19 mouse cellular contexts compared by ENCODE assay signal in the genomic region with DNA sequence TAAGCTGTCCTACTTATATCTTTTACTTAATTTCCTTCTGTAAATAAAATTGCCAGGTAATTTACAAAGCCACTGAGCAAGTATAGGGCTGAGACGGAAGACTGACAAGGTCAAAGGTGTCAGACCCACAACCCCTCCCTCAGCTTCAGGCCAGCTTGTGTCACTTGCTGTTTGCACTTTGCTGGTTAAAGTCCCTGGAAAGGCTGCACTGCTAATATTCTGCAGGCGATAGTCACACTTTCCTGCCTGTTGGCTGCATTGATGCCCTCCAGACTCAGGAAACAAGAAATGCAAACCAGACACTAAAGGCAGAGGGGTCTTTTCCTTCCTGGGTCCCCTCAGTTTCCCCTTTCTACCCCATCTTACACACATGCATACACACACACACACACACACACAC. TPM values are rescaled to one million over a fixed set of nuclear protein-coding genes. Genes with fewer than 3 reads are reported as not detected.
DNase-seq lines count a peak whose midpoint lies in the region; ATAC-seq and TF ChIP-seq lines count a peak whose summit lies in the region.
"Had no signal": no experiment of that assay in that cellular context is flagged by ENCODE, and none has a peak within 500 bp of the region (broad histone marks: within the 10 kb centered on the region; RNA-seq: fewer than 3 reads in every experiment).

No protein-coding gene starts in this region.

- no peaks in the 10 kb centered on the region for H3K9me3 ChIP-seq in embryonic facial prominence, embryonic 14.5 days (ENCODE audit: control insufficient read depth, low read length)
- H3K9me3 ChIP-seq in embryonic facial prominence, embryonic 10.5 days = no peaks in the 10 kb centered on the region
- no peaks in the 10 kb centered on the region for H3K9me3 ChIP-seq in heart, postnatal 0 days (replicated peaks; ENCODE audit: control insufficient read depth, low read length)
- no peaks in the 10 kb centered on the region for H3K9me3 ChIP-seq in liver, embryonic 12.5 days (replicated peaks)
- H3K9me3 ChIP-seq in stomach, embryonic 16.5 days (replicated peaks; ENCODE audit: control insufficient read depth, low read length) = no peaks in the 10 kb centered on the region
- H3K9me3 ChIP-seq: embryonic facial prominence, embryonic 13.5 days; forebrain, embryonic 12.5 days had no signal

- no peak overlapping the region for H3K4me2 ChIP-seq in embryonic facial prominence, embryonic 14.5 days (ENCODE audit: low read depth, low read length)
- H3K4me2 ChIP-seq in heart, postnatal 0 days (ENCODE audit: low read depth, low read length) = no peak overlapping the region
- no peak overlapping the region for H3K4me2 ChIP-seq in liver, embryonic 12.5 days
- no peak overlapping the region for H3K4me2 ChIP-seq in stomach, embryonic 16.5 days (ENCODE audit: low read depth, low read length)
- H3K4me2 ChIP-seq: embryonic facial prominence, embryonic 13.5 days; forebrain, embryonic 12.5 days; midbrain, embryonic 11.5 days had no signal

- WGBS in embryonic facial prominence, embryonic 14.5 days = 38% methylated on average over 2 of the region's 2 CpGs
- 44% methylated on average over 2 of the region's 2 CpGs for WGBS in embryonic facial prominence, embryonic 10.5 days
- WGBS in heart, postnatal 0 days = 62% methylated on average over 2 of the region's 2 CpGs
- WGBS in liver, embryonic 12.5 days (ENCODE audit: insufficient replicate concordance) = 57% methylated on average over 2 of the region's 2 CpGs
- 58% methylated on average over 2 of the region's 2 CpGs for WGBS in stomach, embryonic 16.5 days

- peaks cover 18% of the 10 kb centered on the region for H3K4me1 ChIP-seq in embryonic facial prominence, embryonic 14.5 days (ENCODE audit: control insufficient read depth, insufficient read depth, low read length)
- peaks cover 24% of the 10 kb centered on the region for H3K4me1 ChIP-seq in embryonic facial prominence, embryonic 10.5 days
- peaks cover 17% of the 10 kb centered on the region for H3K4me1 ChIP-seq in heart, postnatal 0 days (ENCODE audit: control insufficient read depth, insufficient read depth)
- H3K4me1 ChIP-seq in liver, embryonic 12.5 days = peaks cover 77% of the 10 kb centered on the region
- H3K4me1 ChIP-seq in stomach, embryonic 16.5 days (ENCODE audit: control insufficient read depth, insufficient read depth, low read length) = peaks cover 22% of the 10 kb centered on the region

- no peak overlapping the region for H3K9ac ChIP-seq in embryonic facial prominence, embryonic 14.5 days (ENCODE audit: low read depth, low read length)
- H3K9ac ChIP-seq in heart, postnatal 0 days (replicated peaks; ENCODE audit: low read depth, low read length) = no peak overlapping the region
- no peak overlapping the region for H3K9ac ChIP-seq in liver, embryonic 12.5 days
- no peak overlapping the region for H3K9ac ChIP-seq in stomach, embryonic 16.5 days (ENCODE audit: low read length)
- H3K9ac ChIP-seq: embryonic facial prominence, embryonic 13.5 days; forebrain, embryonic 12.5 days had no signal

- TF ChIP-seq EP300 in heart, postnatal 0 days (IDR thresholded peaks at IDR 0.05; ENCODE audit: low read depth) = no peak

- no peak for ATAC-seq in embryonic facial prominence, embryonic 14.5 days (ENCODE audit: low read depth)
- ATAC-seq in heart, postnatal 0 days (ENCODE audit: insufficient read depth, low read depth) = no peak
- no peak for ATAC-seq in liver, embryonic 12.5 days
- no peak for ATAC-seq in stomach, embryonic 16.5 days (ENCODE audit: insufficient read depth, low FRiP score)
- ATAC-seq: hindbrain, embryonic 16.5 days had no signal

- H3K36me3 ChIP-seq in embryonic facial prominence, embryonic 14.5 days (ENCODE audit: control insufficient read depth, insufficient read depth, low read length) = no peaks in the 10 kb centered on the region
- H3K36me3 ChIP-seq in embryonic facial prominence, embryonic 10.5 days (replicated peaks) = no peaks in the 10 kb centered on the region
- no peaks in the 10 kb centered on the region for H3K36me3 ChIP-seq in heart, postnatal 0 days (replicated peaks; ENCODE audit: control insufficient read depth, insufficient read depth, low read length)
- no peaks in the 10 kb centered on the region for H3K36me3 ChIP-seq in liver, embryonic 12.5 days
- H3K36me3 ChIP-seq in stomach, embryonic 16.5 days (ENCODE audit: control insufficient read depth, insufficient read depth, low read length) = no peaks in the 10 kb centered on the region
- H3K36me3 ChIP-seq: embryonic facial prominence, embryonic 13.5 days; forebrain, embryonic 12.5 days had no signal

- TF ChIP-seq CTCF in heart, postnatal 0 days (IDR thresholded peaks at IDR 0.05; ENCODE audit: low read depth) = no peak
- no peak for TF ChIP-seq CTCF in layer of hippocampus, adult 2 months (conservative IDR thresholded peaks at IDR 0.05)

- H3K4me3 ChIP-seq in embryonic facial prominence, embryonic 14.5 days (ENCODE audit: low read depth, low read length) = no peak overlapping the region
- no peak overlapping the region for H3K4me3 ChIP-seq in embryonic facial prominence, embryonic 10.5 days
- H3K4me3 ChIP-seq in heart, postnatal 0 days (ENCODE audit: low read depth, low read length) = no peak overlapping the region
- H3K4me3 ChIP-seq in liver, embryonic 12.5 days = no peak overlapping the region
- no peak overlapping the region for H3K4me3 ChIP-seq in stomach, embryonic 16.5 days (replicated peaks; ENCODE audit: low read length)
- no peak overlapping the region for H3K4me3 ChIP-seq in layer of hippocampus, adult 2 months
- H3K4me3 ChIP-seq: embryonic facial prominence, embryonic 13.5 days; forebrain, embryonic 12.5 days had no signal

- no peaks in the 10 kb centered on the region for H3K27me3 ChIP-seq in embryonic facial prominence, embryonic 14.5 days (replicated peaks; ENCODE audit: control insufficient read depth, insufficient read depth, low read length)
- no peaks in the 10 kb centered on the region; the same call in 1 of the 2 replicates for H3K27me3 ChIP-seq in embryonic facial prominence, embryonic 10.5 days (replicated peaks; ENCODE audit: low read depth, poor library complexity, severe bottlenecking)
- no peaks in the 10 kb centered on the region for H3K27me3 ChIP-seq in heart, postnatal 0 days (ENCODE audit: control insufficient read depth, insufficient read depth, low read length)
- H3K27me3 ChIP-seq in liver, embryonic 12.5 days (replicated peaks) = no peaks in the 10 kb centered on the region
- H3K27me3 ChIP-seq in stomach, embryonic 16.5 days (ENCODE audit: control insufficient read depth, insufficient read depth, low read length) = no peaks in the 10 kb centered on the region; the same call in 1 of the 2 replicates

- DNase-seq in embryonic facial prominence, embryonic 14.5 days (ENCODE audit: low spot score) = no peak
- DNase-seq in embryonic facial prominence, embryonic 10.5 days (ENCODE audit: low spot score) = no peak
- DNase-seq in heart, postnatal 0 days (ENCODE audit: low spot score) = no peak
- DNase-seq in heart, postnatal 4 days = no peak
- no peak for DNase-seq in liver
- no peak for DNase-seq in layer of hippocampus, adult 2 months (ENCODE audit: low spot score in 2 of 2)
- DNase-seq: cerebellum, adult 2 months had no signal

- H3K27ac ChIP-seq in embryonic facial prominence, embryonic 14.5 days (replicated peaks; ENCODE audit: low read depth, low read length) = peak overlapping the region; percentile 39; the same call in 1 of the 2 replicates
- no peak overlapping the region for H3K27ac ChIP-seq in embryonic facial prominence, embryonic 10.5 days (replicated peaks)
- H3K27ac ChIP-seq in heart, postnatal 0 days (ENCODE audit: low read depth) = peak overlapping the region; percentile 75
- H3K27ac ChIP-seq in liver, embryonic 12.5 days = peak overlapping the region; percentile 63
- peak overlapping the region; percentile 79 for H3K27ac ChIP-seq in stomach, embryonic 16.5 days (ENCODE audit: low read length)
- no peak overlapping the region for H3K27ac ChIP-seq in layer of hippocampus, adult 2 months
- H3K27ac ChIP-seq: embryonic facial prominence, embryonic 13.5 days; forebrain, embryonic 12.5 days had no signal

RNA-seq across cellular contexts. Expression of gene Ifnar2, which starts 10.6 kb away (rescaled TPM):
- 62.7 and 67.7 TPM in 2 replicates for polyA plus RNA-seq in embryonic facial prominence, embryonic 14.5 days (2014; fragmentation: Nextera tagmentation; extraction: Ambion mirVana)
- polyA plus RNA-seq in embryonic facial prominence, embryonic 10.5 days (2016; fragmentation: Nextera tagmentation; extraction: Ambion mirVana) = 29.7 and 31.0 TPM in 2 replicates
- 30.0 and 31.0 TPM in 2 replicates for total RNA-seq in heart, postnatal 0 days (2014; rRNA removed; ENCODE audit: low replicate concordance)
- polyA plus RNA-seq in heart, postnatal 0 days (2015; fragmentation: Nextera tagmentation; extraction: Ambion mirVana) = 48.8 and 49.8 TPM in 2 replicates
- total RNA-seq in heart, postnatal 4 days (2021) = 10 to 100 TPM; 29.9 to 33.8 TPM
- polyA plus RNA-seq in liver, embryonic 12.5 days (2016; fragmentation: Nextera tagmentation; extraction: Ambion mirVana) = 63.5 and 65.7 TPM in 2 replicates
- polyA plus RNA-seq in stomach, embryonic 16.5 days (2015; fragmentation: Nextera tagmentation; extraction: Ambion mirVana) = 51.3 and 53.1 TPM in 2 replicates
- 10 to 100 TPM; 19.8 to 25.5 TPM for total RNA-seq in layer of hippocampus, adult 2 months (2021)

RNA-seq across cellular contexts. Expression of gene Gm21970, which starts 29.5 kb away (rescaled TPM):
- not detected in 2 replicates for polyA plus RNA-seq in embryonic facial prominence, embryonic 14.5 days (2014; fragmentation: Nextera tagmentation; extraction: Ambion mirVana)
- not detected in 2 replicates for polyA plus RNA-seq in embryonic facial prominence, embryonic 10.5 days (2016; fragmentation: Nextera tagmentation; extraction: Ambion mirVana)
- 2.4 TPM in 1 of 2 replicates, not detected in the other for total RNA-seq in heart, postnatal 0 days (2014; rRNA removed; ENCODE audit: low replicate concordance)
- 0.27 TPM in 1 of 2 replicates, not detected in the other for polyA plus RNA-seq in heart, postnatal 0 days (2015; fragmentation: Nextera tagmentation; extraction: Ambion mirVana)
- not detected for total RNA-seq in heart, postnatal 4 days (2021)
- not detected in 2 replicates for polyA plus RNA-seq in liver, embryonic 12.5 days (2016; fragmentation: Nextera tagmentation; extraction: Ambion mirVana)
- polyA plus RNA-seq in stomach, embryonic 16.5 days (2015; fragmentation: Nextera tagmentation; extraction: Ambion mirVana) = not detected in 2 replicates
- not detected for total RNA-seq in layer of hippocampus, adult 2 months (2021)
- total RNA-seq: adrenal gland, postnatal 10 days; common myeloid progenitor, adult 5-6 weeks; layer of hippocampus, postnatal 14 days; left cerebral cortex, postnatal 14 days had no signal
- polyA plus RNA-seq: cerebellum, adult 2 months; embryonic facial prominence, embryonic 13.5 days; forebrain, embryonic 12.5 days; gonadal fat pad, adult 2 months; hindbrain, embryonic 16.5 days; midbrain, embryonic 11.5 days; neural tube, embryonic 14.5 days had no signal

RNA-seq across cellular contexts. Expression of gene Il10rb, which starts 44.0 kb away (rescaled TPM):
- 32.6 and 33.2 TPM in 2 replicates for polyA plus RNA-seq in embryonic facial prominence, embryonic 14.5 days (2014; fragmentation: Nextera tagmentation; extraction: Ambion mirVana)
- 7.8 and 8.9 TPM in 2 replicates for polyA plus RNA-seq in embryonic facial prominence, embryonic 10.5 days (2016; fragmentation: Nextera tagmentation; extraction: Ambion mirVana)
- 44.4 and 63.3 TPM in 2 replicates for total RNA-seq in heart, postnatal 0 days (2014; rRNA removed; ENCODE audit: low replicate concordance)
- polyA plus RNA-seq in heart, postnatal 0 days (2015; fragmentation: Nextera tagmentation; extraction: Ambion mirVana) = 89.0 and 99.4 TPM in 2 replicates
- 10 to 100 TPM; 66.2 to 67.4 TPM for total RNA-seq in heart, postnatal 4 days (2021)
- 26.0 and 27.0 TPM in 2 replicates for polyA plus RNA-seq in liver, embryonic 12.5 days (2016; fragmentation: Nextera tagmentation; extraction: Ambion mirVana)
- 52.3 and 58.1 TPM in 2 replicates for polyA plus RNA-seq in stomach, embryonic 16.5 days (2015; fragmentation: Nextera tagmentation; extraction: Ambion mirVana)
- total RNA-seq in layer of hippocampus, adult 2 months (2021) = 1 to 10 TPM; 8.6 to 9.0 TPM

Comparison
In these comparisons a context has a peak if more than half of its experiments do, and no peak if none do; other contexts are left out.
1. H3K27ac ChIP-seq: peak in embryonic facial prominence, embryonic 14.5 days (single experiment), heart, postnatal 0 days (single experiment), liver, embryonic 12.5 days (single experiment) and stomach, embryonic 16.5 days (single experiment); none in embryonic facial prominence, embryonic 10.5 days (single experiment) and layer of hippocampus, adult 2 months (single experiment).